Mouse (Mus musculus) ZHBTc4 (cell line): Measurements from ENCODE around the gene Lmx1a.

Experiments
- DNase-seq: peaks from one replicate; pipeline ENCODE4 v3.0.0-alpha.2; 2011; ENCODE audit warnings: low read depth, low spot score

Lmx1a gene

DNA sequence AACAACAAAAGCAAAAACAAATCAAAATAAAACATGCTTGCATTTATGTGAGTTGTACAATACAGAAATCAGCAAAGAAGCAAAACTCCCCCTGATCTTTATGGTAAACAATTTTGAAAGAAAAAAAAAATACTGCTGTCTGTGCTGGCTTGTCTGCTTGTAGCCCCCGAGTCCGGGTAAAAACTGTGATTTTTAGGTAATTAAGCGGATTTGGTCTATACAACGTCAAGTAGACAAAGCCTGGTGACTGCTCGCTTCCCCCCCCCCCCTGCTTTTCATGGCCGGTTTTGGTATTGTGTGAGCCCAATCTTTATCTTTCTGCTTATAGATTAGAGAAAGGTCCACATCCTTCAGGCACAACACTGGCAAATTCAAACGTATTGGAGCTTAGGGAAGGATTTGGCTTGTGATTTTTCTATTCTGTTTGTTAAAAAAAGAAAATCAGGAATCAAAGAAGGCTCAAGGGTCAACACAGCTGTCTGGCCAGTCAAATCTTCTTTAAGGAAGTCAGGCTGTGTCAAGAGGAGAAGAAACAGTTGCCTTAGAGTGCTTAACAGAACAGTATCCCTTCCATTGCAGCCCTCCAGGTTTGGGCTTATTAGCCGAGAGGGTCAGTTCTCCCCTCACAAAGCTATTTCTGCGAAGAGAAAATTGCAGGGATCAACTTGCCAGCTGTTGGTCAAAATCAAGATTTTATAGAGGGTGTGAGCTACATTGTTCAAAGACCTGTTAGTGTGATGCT is 4.6 kb downstream of the Lmx1a start:
- no peak for DNase-seq

DNA sequence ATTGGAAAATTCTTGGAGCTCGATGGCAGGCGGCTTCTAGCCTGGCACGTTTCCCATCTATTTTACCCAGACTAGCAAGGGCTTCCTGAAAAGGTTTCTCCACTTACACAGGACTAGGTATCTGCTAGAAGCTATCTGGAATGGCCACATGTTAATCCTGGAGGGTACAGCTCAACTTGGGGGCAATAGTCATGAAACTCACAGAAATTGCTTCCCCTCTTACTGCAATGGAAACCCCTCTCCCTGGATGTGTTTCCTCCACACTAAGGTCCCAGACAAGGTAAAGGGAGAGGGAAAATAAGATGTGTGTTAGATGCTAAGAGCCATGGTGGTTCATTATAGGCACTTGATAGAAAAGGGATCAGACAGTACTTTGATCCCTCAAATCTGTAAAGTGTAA is 5.7 kb downstream of the Lmx1a start:
- DNase-seq, result no peak

DNA sequence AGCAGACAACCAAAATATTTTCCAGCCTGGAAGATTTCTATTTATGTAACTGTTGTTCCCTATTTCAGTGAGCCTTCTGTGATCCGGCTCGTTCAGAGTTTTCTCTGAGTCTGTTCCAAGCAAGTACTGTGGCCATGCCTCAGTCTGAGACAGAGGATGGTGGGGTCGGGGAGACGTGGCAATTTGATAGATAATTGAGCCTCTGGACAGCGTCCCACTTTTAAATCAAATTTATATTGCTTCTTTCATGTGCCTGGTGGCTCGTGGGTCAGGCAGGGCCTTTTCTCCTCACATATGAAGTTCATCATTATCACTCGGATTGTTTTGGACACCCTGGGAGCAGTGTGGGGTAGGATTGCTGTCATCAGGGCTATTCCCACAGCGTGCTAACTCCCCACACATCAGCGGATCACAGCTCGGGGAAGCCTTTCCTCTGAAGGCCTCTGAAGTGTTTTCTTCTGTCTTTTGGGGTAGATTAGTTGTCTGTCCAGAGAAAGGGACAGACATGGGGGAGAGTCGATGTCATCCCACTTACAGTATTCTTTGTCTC is 6.9 kb downstream of the Lmx1a start:
- DNase-seq, result no peak

DNA sequence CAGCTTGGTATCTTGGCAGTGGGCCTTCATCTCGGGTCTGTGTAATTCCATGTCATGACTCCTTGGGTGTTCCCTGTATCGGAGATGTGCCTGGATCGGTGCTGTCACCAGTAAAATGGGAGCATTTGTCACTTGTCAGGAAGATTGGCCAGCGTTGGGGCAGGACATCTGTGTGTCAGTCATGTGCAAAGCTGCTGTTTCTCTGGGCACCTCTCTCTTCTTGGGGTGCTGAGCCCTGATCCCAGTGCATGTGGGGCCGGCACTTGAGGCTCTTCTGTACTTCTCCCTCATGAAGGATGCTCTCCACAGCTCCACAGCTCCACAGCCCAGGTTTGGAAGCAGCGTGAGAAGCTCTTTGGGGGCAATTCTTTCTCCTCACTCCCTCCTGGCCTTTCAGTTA is 10.7 kb downstream of the Lmx1a start:
- no peak for DNase-seq

DNA sequence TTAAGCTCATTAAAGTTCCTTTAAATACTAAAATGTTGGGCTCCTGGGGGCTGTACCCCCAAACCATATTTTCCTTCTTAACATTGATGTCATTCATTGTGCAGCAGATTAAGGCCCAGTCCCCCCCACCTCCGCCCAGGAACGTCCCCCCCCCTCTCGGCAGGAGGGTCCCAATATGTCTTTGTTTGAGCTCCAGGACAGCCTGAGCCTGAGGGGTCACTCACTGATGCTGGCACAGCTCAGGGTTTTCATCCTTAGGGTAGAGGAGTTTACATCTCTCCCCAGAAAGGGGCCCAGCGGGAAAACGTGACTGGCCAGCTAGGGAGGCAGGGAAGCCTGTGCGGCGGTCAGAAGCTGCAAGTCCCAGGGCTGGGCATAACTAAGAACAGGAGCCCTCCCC is 11.2 kb downstream of the Lmx1a start:
- no peak for DNase-seq

DNA sequence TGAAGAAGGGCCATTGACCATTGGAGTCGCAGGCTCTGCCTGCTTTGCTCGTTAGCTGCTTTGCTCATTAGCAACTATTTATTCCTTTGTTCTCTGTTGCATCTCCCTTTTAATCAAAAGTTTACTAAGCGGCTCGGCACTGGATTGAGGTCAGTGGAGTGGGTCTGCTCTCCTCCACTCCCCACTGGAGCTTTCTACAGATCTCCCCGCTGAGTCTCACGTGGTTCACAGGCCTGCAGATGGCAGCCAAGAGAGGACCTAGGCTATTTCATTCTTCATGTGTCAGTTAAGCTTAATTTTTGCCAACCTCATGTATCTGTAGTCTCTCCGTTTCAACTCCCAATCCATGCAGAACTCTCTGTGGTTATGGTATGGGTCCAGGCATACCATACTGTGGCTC is 16.5 kb downstream of the Lmx1a start:
- DNase-seq, result no peak

DNA sequence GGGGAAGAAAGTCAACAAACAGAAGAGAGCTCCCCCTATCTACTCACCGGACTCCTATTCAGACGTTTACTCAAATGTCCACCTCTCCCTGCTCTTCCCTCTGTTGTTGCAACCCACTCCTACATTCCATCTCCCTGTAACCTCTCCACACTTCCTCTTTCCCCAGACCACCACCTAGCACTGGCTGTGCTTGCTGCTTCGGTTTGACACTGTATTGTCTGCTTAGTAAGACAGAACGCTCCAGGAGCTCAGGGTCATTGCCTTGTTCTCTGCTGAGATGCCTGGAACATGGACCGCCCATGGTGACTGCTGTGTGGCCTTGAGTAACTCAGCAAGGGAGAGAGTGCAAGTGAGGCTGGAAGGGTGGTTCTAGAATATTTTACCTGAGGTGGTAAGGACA is 19.7 kb downstream of the Lmx1a start:
- DNase-seq, result peak; percentile 71

DNA sequence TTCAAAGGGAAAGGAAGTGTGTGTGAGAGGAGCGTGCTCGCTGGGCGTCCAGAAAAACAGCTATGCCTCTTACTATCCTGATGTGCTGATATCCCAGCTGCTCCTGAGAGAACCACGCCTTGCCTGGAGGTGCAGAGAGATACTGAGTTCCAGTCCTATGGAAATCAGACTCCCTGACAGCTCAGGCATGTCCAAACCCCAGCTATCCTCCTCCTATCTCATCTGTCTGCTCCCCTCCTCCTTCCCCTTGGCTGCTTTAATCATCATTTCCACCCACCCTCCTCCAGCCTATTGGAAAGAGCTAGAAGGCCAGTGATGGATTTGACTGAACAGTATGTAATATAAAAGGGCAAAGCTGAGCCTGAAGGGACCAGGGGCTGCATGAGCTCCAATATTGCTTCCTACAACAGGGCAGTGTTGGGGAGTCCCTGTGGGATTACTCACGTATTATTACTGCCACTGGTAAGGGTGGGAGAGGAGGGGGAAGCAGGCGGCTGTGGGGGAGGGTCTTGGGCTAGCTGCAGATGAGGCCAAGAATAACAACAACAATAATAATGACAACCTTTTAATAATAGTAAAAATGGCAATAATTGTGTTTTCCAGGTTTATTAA is 26.8 kb downstream of the Lmx1a start:
- DNase-seq, result peak; percentile 5

DNA sequence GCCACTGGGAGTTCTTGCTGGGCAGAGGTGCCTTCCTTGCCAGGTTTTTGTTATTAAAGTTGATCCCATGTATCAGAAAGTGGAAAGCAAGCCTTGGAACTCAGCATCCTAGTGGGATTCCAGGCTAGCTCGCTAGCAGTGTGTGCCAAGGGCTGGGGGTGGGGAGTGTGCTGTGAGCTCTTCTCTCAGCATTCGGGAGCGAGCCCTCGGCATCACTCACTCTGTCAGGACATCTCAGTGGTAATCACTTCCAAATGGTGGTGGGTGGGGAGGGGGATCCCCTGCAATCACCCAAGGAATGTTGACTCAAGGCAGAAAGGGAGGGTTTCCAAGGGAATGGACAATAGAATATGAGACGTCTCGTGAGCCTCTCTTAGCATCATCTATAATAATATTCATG is 45.4 kb downstream of the Lmx1a start:
- DNase-seq, result no peak

DNA sequence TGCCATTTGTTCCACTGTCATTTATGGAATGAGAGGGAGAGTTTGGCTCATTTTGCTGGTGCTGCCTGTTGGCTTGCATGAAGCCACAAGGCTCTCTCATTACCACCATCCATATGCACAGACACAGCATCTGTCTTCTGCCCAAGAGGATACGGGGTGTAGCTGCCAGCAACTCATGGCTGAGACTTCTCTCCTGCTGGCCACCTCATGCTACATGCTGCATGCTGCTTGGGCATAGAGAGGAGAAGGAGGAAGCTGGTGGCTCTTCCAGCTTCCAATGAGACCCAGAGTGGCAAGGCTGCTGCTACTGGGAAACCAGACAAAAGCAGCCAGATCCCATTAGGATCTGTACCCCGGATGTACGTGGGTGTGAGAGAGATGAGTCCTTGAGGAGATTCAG is 47.8 kb downstream of the Lmx1a start:
- no peak for DNase-seq

DNA sequence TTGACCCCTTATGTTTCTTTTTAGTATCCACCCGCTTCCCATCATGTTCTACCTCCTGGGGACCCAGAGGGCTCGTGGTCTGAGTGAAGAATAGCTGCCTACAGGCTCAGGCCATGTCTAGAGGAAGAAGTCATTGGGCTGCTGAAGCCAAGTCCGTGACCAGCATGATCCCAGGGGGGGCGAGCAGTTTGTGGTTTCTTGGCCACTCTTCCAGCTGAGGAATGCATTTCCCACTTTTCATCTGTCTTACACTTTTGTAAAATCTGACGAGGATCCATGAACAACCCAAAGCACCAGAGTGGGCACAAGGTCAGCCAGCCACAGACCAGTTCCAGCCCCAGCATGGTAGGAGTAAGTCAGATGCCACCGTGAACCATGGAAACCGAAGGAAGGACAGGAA is 50.2 kb downstream of the Lmx1a start:
- no peak for DNase-seq

DNA sequence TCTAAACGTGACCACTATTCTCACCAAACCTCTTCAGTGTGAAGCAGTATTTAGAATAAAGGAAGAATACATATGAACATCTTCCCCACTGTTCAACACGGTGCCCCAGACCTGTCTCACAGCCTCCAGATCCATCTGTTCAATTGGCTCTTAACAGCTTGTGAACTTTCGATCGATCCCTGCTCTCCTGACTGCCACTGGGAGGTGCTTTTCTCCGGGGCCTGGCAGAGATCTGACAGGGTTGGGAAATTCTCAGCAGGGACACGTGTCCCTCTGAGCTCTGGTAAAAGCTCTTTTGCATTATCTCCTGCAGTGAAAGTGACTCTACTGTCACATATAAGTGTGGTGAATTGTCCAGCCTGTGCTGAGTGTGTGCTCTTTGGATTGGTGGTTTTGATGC is 57.6 kb downstream of the Lmx1a start:
- no peak for DNase-seq

DNA sequence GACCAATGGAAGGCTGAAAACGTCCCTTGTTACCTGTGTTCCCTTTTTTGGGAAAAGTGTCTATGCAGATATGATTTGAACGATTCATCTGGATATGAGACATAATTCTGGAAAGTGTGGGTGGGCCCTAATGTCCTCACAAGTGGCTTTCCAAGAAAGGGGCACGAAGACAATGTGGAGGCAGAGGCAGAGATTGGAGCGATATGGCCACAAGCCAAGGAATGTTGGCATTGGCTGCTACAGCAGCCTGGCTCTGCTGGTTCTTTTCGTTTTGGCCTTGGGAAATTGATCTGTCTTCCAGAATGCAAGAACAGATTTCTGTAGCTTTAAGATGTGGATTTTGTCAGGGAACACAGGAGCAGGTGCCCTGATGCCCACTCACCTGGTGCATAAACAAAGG is 63.6 kb downstream of the Lmx1a start:
- no peak for DNase-seq

DNA sequence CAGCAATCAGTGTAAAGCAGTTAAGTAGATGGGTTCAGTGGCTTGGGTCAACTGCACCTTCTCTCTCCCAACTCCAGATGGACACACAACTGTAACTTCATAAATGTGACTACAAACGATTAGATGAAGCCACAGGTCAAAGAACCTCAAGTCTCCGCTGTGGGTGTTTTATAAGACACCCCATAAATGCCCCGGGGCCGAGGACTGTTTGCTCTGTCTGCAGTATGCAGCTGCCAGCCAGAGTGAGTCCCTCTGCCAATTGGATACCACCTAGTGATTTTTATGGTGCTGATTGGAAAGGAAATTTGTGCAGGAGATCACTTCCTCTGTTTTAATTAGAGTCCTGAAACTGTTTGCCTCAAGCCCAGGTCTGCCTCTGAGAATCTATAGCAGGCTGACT is 65.0 kb downstream of the Lmx1a start:
- DNase-seq, result no peak

DNA sequence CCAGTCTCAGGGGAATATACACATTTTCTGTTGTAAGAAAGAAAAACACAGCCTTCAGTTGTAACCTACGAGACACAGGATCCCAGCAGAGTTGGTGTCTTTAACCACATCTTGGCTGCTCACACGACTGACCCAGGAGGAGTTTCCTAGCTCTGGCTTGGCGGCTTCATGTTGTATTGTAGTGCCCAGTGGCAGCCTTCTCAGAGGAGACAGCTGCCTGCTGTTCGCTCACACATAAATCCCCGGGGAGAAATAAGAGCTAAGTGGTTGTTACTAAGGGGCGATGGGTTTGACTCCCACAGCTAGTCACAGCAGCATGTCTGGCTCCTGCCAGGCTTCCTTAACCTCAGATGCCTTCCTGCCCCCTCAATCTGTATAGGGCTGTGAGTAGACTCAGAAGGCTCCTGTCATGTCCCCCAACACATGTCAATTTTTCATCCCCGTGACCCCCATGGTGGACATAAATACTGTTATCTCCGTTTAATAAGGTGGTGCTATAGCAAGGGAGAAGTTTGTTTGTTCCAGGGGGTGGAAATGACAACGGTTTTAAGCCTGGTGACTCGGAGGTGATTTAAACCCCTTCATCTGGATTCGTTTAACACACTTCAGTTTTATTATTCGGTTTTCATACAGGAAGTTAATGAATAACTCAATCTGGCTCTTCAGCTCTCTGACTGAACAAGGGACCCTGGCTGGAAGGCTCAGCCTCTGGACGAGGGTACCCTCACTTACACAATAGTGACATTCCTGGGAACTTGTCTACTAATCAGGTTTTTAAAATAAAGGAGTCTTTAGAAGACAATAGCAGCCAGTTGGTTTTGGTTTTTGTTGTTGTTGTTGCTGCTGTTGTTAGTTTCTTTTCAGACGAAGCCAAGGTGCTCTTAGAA is 65.8 kb downstream of the Lmx1a start:
- no peak for DNase-seq

DNA sequence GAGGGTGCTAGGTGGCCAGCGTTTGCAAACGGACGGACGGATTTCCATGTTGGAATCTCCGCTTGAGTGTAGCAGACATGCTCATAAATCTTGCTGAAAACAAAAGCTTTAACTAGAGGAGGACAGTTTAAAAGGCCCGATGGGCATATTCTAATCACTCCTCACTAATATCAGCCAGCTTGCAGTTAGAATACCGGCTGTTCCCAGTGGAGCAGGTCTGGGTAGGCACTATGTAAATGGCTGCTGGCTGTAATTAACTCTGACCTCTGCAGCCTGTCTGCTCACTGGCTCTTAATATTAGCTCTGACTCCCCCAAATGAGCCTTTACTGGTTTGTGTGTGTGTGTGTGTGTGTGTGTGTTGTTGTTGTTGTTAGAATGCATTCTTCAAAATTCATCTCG is 69.2 kb downstream of the Lmx1a start:
- DNase-seq, result no peak

DNA sequence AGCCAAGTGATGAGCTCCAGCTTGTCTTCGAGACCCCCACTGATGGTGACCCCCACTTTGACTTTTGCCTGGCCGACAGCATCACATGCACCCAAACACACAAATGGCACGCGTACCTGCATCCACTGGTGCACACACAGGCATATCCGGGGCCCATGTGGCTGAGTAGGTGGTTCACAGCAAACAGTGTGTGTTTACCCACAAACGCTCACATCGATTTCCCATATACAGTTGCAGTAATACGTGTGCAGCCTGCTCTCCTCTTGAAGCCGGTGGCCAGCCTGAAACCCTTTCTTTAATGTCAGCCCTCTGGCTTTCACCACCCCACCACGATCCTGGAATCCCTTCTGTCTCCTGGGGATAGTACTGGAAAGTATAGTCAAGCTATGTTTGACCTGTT is 71.3 kb downstream of the Lmx1a start:
- no peak for DNase-seq

DNA sequence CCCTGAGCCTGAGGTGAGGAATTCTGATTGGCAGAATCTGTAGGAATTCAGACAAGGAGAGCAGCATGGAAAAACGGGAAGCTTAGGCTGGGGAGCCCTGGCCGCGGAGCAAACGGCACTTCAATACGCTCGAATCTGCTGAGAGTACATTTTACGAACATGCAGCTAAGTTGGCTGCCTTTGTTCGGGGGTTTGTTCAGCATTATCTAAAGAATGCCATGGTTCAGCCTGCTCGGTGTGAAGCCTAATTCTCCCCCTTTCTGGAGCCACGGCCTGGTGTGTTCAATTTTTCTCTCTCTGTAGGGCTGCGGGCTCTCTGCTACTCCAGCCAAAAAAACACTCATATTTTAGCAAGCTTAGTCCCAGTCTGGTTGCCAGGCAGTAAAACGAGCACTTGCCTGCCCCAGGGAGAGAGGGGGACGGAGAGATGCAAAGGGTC is 72.8 kb downstream of the Lmx1a start:
- DNase-seq, result no peak

DNA sequence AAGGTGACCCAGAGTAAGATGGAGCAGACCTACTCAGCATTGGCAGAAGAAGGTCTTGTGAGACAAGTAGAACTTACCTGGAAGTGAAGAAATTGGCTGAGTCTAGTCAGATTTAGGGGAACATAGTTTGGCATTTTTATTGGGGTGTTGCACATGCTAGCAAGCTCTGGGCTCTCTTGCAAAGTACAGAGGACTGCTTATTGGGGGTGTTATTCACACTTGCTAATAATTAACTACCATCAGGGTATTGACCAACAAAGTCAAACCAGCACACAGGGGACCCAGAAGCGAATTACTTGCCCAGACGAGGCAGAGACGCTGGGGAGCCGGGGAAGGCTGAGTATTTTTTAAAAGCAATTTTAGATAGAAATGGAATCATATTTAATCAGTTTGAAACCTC is 77.6 kb downstream of the Lmx1a start:
- DNase-seq, result no peak

DNA sequence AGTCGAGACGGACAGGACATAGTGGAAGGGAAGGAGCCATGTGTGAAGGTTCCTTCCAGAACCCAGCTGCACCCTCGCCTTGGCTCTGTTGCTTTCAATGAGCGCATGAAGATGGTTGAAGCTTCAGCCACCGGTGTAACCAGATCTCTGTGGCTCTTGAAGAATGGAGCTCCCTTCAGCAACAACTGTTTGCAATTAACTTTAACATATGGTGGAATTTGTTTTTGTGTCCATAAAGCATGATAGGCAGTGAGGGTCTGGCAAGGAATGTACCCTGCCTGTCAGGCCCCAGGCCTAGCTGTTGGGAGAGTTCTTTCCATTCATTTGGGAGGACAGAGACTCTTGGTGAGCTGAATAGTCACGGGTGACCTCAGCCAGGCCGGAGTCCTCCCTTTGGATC is 81.4 kb downstream of the Lmx1a start:
- DNase-seq, result no peak

DNA sequence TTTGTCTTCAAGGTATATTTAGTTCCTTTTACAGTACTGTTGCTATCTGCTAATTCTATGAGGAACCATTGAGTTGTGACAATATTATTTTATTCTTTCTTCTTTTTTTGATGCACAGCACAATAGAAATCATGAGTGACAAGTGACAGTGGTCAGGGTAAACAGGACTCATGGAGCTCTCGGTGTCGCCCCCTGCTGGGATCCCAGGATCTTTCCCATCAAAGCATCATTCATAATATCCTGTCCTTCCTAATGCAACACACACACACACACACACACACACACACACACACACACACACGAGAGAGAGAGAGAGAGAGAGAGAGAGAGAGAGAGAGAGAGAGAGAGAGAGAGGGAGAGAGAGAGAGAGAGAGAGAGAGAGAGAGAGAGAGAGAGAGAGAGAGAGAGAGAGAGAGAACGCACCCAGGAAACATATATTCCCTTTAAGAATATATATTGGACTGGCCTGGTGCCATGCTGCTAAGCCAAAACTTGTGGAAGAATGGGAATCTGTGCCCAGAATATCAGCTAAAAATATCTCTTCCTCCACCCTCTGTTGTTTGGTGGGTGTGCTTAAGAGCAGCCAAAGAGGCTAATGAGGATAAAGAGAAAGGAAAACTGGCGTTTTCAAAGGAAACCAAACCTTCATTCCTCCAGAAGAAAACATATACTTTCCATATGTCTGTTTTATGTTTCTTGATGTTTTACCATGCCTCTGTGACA is 90.9 kb downstream of the Lmx1a start:
- no peak for DNase-seq
